Mouse (Mus musculus): Measurements from ENCODE around the gene Nrarp.

DNA sequence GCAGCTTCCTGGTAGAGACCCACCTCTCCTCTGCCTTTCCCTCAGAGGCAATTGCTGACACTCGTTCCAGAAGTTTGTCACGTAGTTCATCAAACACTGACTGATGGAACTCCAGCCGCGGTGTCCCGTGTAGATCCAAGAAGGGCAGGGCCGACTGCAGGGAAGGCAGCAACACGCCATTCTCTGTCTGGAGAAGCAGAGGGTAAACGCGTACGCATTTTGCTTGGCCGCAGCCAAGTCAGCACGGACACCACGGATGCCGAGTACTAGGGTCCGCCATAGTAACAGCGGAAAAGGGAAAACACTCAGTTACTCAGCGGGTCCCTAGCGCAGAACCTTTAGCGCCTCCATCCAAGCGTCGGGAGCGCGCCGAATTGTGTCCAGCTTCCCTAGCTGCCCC is 30.1 kb downstream of the Nrarp start:
- no peak for TF ChIP-seq POLR2A (IDR thresholded peaks at IDR 0.05; ENCODE audit: borderline replicate concordance, extremely low read depth, low read depth, low read length)
- TF ChIP-seq CTCF (IDR thresholded peaks at IDR 0.05; ENCODE audit: insufficient read depth, low read length) = no peak
